ENCODE assay signal across 8 mouse cellular contexts in genomic region chr12:112333125-112334079, GRCm38 (mm10).
A peak's percentile ranks its signal among the peaks of the same experiment; 100 is the strongest.
DNase-seq lines count a peak whose midpoint lies in the region; ATAC-seq and TF ChIP-seq lines count a peak whose summit lies in the region.

No protein-coding gene starts in this region.

- intact Hi-C loops in left cerebral cortex, postnatal 36 days (cut with DNase I) = no loop called here

- no peaks in the 10 kb centered on the region for H3K36me3 ChIP-seq in heart, embryonic 11.5 days (ENCODE audit: control insufficient read depth, insufficient read depth, low read length)
- H3K36me3 ChIP-seq in embryonic facial prominence, embryonic 14.5 days (ENCODE audit: control insufficient read depth, insufficient read depth, low read length) = no peaks in the 10 kb centered on the region
- no peaks in the 10 kb centered on the region for H3K36me3 ChIP-seq in hindbrain, embryonic 12.5 days
- no peaks in the 10 kb centered on the region for H3K36me3 ChIP-seq in midbrain, postnatal 0 days (ENCODE audit: insufficient read depth, low read length)

- no peaks in the 10 kb centered on the region for H3K9me3 ChIP-seq in heart, embryonic 11.5 days (replicated peaks; ENCODE audit: control insufficient read depth, low read length)
- H3K9me3 ChIP-seq in embryonic facial prominence, embryonic 14.5 days (ENCODE audit: control insufficient read depth, low read length) = no peaks in the 10 kb centered on the region
- H3K9me3 ChIP-seq in hindbrain, embryonic 12.5 days (replicated peaks) = no peaks in the 10 kb centered on the region
- no peaks in the 10 kb centered on the region for H3K9me3 ChIP-seq in midbrain, postnatal 0 days (ENCODE audit: low read length)

- H3K9ac ChIP-seq in heart, embryonic 11.5 days (ENCODE audit: low read depth, low read length) = no peak overlapping the region
- H3K9ac ChIP-seq in embryonic facial prominence, embryonic 14.5 days (ENCODE audit: low read depth, low read length) = no peak overlapping the region
- no peak overlapping the region for H3K9ac ChIP-seq in hindbrain, embryonic 12.5 days
- H3K9ac ChIP-seq in midbrain, postnatal 0 days (replicated peaks; ENCODE audit: low read length, poor library complexity, severe bottlenecking) = 0 out of 2 replicates have a peak overlapping the region, but pooled peaks have one; percentile 19

- no peak for TF ChIP-seq CTCF in midbrain, postnatal 0 days (IDR thresholded peaks at IDR 0.05)
- no peak for TF ChIP-seq CTCF in lung, adult 2 months (IDR thresholded peaks at IDR 0.05; ENCODE audit: insufficient read depth, low read length)

- peaks cover 24% of the 10 kb centered on the region for H3K4me1 ChIP-seq in heart, embryonic 11.5 days (ENCODE audit: control insufficient read depth, insufficient read depth, low read length)
- peaks cover 43% of the 10 kb centered on the region for H3K4me1 ChIP-seq in embryonic facial prominence, embryonic 14.5 days (ENCODE audit: control insufficient read depth, insufficient read depth, low read length)
- H3K4me1 ChIP-seq in hindbrain, embryonic 12.5 days = peaks cover 99% of the 10 kb centered on the region
- peaks cover 40% of the 10 kb centered on the region for H3K4me1 ChIP-seq in midbrain, postnatal 0 days (ENCODE audit: insufficient read depth, low read length)
- no peaks in the 10 kb centered on the region for H3K4me1 ChIP-seq in lung, adult 2 months (ENCODE audit: control insufficient read depth, insufficient read depth, low read length)

- H3K4me2 ChIP-seq in heart, embryonic 11.5 days = no peak overlapping the region
- peak overlapping the region; percentile 27 for H3K4me2 ChIP-seq in embryonic facial prominence, embryonic 14.5 days (ENCODE audit: low read depth, low read length)
- H3K4me2 ChIP-seq in hindbrain, embryonic 12.5 days (replicated peaks) = 0 out of 2 replicates have a peak overlapping the region, but pooled peaks have one; percentile 19
- no peak overlapping the region for H3K4me2 ChIP-seq in midbrain, postnatal 0 days (ENCODE audit: low read depth, low read length, poor library complexity, severe bottlenecking)

- no peak overlapping the region for H3K27ac ChIP-seq in heart, embryonic 11.5 days (ENCODE audit: low read depth, low read length)
- H3K27ac ChIP-seq in embryonic facial prominence, embryonic 14.5 days (replicated peaks; ENCODE audit: low read depth, low read length) = peak overlapping the region; percentile 39
- peak overlapping the region; percentile 94 for H3K27ac ChIP-seq in hindbrain, embryonic 12.5 days
- no peak overlapping the region for H3K27ac ChIP-seq in midbrain, postnatal 0 days (ENCODE audit: low read depth, low read length)

- no peak overlapping the region for H3K4me3 ChIP-seq in heart, embryonic 11.5 days (ENCODE audit: low read depth, low read length)
- no peak overlapping the region for H3K4me3 ChIP-seq in embryonic facial prominence, embryonic 14.5 days (ENCODE audit: low read depth, low read length)
- H3K4me3 ChIP-seq in hindbrain, embryonic 12.5 days = no peak overlapping the region
- no peak overlapping the region for H3K4me3 ChIP-seq in midbrain, postnatal 0 days (ENCODE audit: low read depth, low read length)
- no peak overlapping the region for H3K4me3 ChIP-seq in lung, adult 2 months (replicated peaks; ENCODE audit: extremely low read depth, low read depth, low read length)

- WGBS in heart, embryonic 11.5 days (ENCODE audit: insufficient replicate concordance) = 51% methylated on average over 19 of the region's 19 CpGs
- WGBS in embryonic facial prominence, embryonic 14.5 days = 23% methylated on average over 19 of the region's 19 CpGs
- 21% methylated on average over 19 of the region's 19 CpGs for WGBS in hindbrain, embryonic 12.5 days
- WGBS in midbrain, postnatal 0 days = 31% methylated on average over 18 of the region's 19 CpGs
- WGBS in lung, adult 2 months = 72% methylated on average over 19 of the region's 19 CpGs

- peaks cover 10% of the 10 kb centered on the region for H3K27me3 ChIP-seq in heart, embryonic 11.5 days (ENCODE audit: control insufficient read depth, insufficient read depth, low read length)
- no peaks in the 10 kb centered on the region for H3K27me3 ChIP-seq in embryonic facial prominence, embryonic 14.5 days (replicated peaks; ENCODE audit: control insufficient read depth, insufficient read depth, low read length)
- H3K27me3 ChIP-seq in hindbrain, embryonic 12.5 days = peaks cover 18% of the 10 kb centered on the region; the same call in 1 of the 2 replicates
- H3K27me3 ChIP-seq in midbrain, postnatal 0 days (ENCODE audit: insufficient read depth, low read length) = no peaks in the 10 kb centered on the region

- no peak for TF ChIP-seq POLR2A in lung, adult 2 months (IDR thresholded peaks at IDR 0.05; ENCODE audit: borderline replicate concordance, extremely low read depth, low read depth, low read length)

- ATAC-seq in heart, embryonic 11.5 days (replicated peaks; ENCODE audit: insufficient number of reproducible peaks, low FRiP score, low TSS enrichment) = no peak
- peak; percentile 60; the same call in 1 of the 2 replicates for ATAC-seq in embryonic facial prominence, embryonic 14.5 days (ENCODE audit: low read depth)
- ATAC-seq in hindbrain, embryonic 12.5 days (ENCODE audit: low FRiP score) = peak; percentile 68
- no peak for ATAC-seq in midbrain, postnatal 0 days (ENCODE audit: low FRiP score)

- peak; percentile 98 for DNase-seq in heart, adult 11 months
- peak; percentile 82 for DNase-seq in embryonic facial prominence, embryonic 14.5 days (ENCODE audit: low spot score)
- peak; percentile 61 for DNase-seq in midbrain, postnatal 0 days (ENCODE audit: low spot score)
- no peak for DNase-seq in urinary bladder, adult 18-20 months (ENCODE audit: low spot score in 2 of 2)
- no peak for DNase-seq in lung, adult 2 months
- DNase-seq in left cerebral cortex, postnatal 36 days (ENCODE audit: low spot score in 2 of 2) = no peak

Comparison
In these comparisons a context has a peak if more than half of its experiments do, and no peak if none do; other contexts are left out.
1. DNase-seq: peak in heart, adult 11 months (single experiment), embryonic facial prominence, embryonic 14.5 days (single experiment) and midbrain, postnatal 0 days (single experiment); none in urinary bladder, adult 18-20 months (0 of 2), lung, adult 2 months (single experiment) and left cerebral cortex, postnatal 36 days (0 of 2).
2. ATAC-seq: peak in embryonic facial prominence, embryonic 14.5 days (single experiment) and hindbrain, embryonic 12.5 days (single experiment); none in heart, embryonic 11.5 days (single experiment) and midbrain, postnatal 0 days (single experiment).
3. H3K27ac ChIP-seq: peak in embryonic facial prominence, embryonic 14.5 days (single experiment) and hindbrain, embryonic 12.5 days (single experiment); none in heart, embryonic 11.5 days (single experiment) and midbrain, postnatal 0 days (single experiment).
4. H3K4me2 ChIP-seq: peak in embryonic facial prominence, embryonic 14.5 days (single experiment) and hindbrain, embryonic 12.5 days (single experiment); none in heart, embryonic 11.5 days (single experiment) and midbrain, postnatal 0 days (single experiment).